ENCODE assay signal across 10 mouse cellular contexts in genomic region chr14:80901759-80902163, GRCm38 (mm10).
A peak's percentile ranks its signal among the peaks of the same experiment; 100 is the strongest.
DNase-seq lines count a peak whose midpoint lies in the region; ATAC-seq lines count a peak whose summit lies in the region.
"Had no signal": no experiment of that assay in that cellular context is flagged by ENCODE, and none has a peak within 500 bp of the region (broad histone marks: within the 10 kb centered on the region; RNA-seq: fewer than 3 reads in every experiment).

No protein-coding gene starts in this region.

- H3K27ac ChIP-seq in intestine, embryonic 15.5 days = no peak overlapping the region

- intact Hi-C loops in left cerebral cortex, postnatal 25 days (cut with DNase I) = no loop called here

- ATAC-seq in intestine, embryonic 15.5 days = no peak
- ATAC-seq: lung, postnatal 0 days had no signal

- DNase-seq in cerebellum, postnatal 10 days = peak; percentile 65 to 71
- no peak for DNase-seq in cerebellum, adult 11-12 months
- DNase-seq in right cerebral cortex, adult 2 months (ENCODE audit: low spot score in 2 of 2) = peak; percentile 18 to 20
- no peak for DNase-seq in right cerebral cortex, postnatal 36 days (ENCODE audit: low spot score in 2 of 2)
- DNase-seq in left cerebral cortex, postnatal 25 days (ENCODE audit: low spot score in 2 of 2) = peak; percentile 14 to 19
- peak; percentile 34 for DNase-seq in skeletal muscle tissue, adult 2 months (ENCODE audit: low read depth, low spot score)
- no peak for DNase-seq in embryo, embryonic 10.5 days (ENCODE audit: low spot score)
- DNase-seq: B cell, adult 2 months had no signal

- no peaks in the 10 kb centered on the region for H3K27me3 ChIP-seq in intestine, embryonic 15.5 days (replicated peaks)

- WGBS in intestine, embryonic 15.5 days = 82% methylated on average over 9 of the region's 9 CpGs

- no peak overlapping the region for H3K4me3 ChIP-seq in intestine, embryonic 15.5 days (replicated peaks)

- no peak overlapping the region for H3K9ac ChIP-seq in intestine, embryonic 15.5 days

- no peaks in the 10 kb centered on the region for H3K4me1 ChIP-seq in intestine, embryonic 15.5 days (replicated peaks)

- H3K36me3 ChIP-seq in intestine, embryonic 15.5 days = no peaks in the 10 kb centered on the region

- H3K9me3 ChIP-seq in intestine, embryonic 15.5 days = no peaks in the 10 kb centered on the region

- no peak overlapping the region for H3K4me2 ChIP-seq in intestine, embryonic 15.5 days (replicated peaks)

Comparison
In these comparisons a context has a peak if more than half of its experiments do, and no peak if none do; other contexts are left out.
1. DNase-seq: peak in cerebellum, postnatal 10 days (2 of 2), right cerebral cortex, adult 2 months (2 of 2), left cerebral cortex, postnatal 25 days (2 of 2) and skeletal muscle tissue, adult 2 months (single experiment); none in cerebellum, adult 11-12 months (single experiment), right cerebral cortex, postnatal 36 days (0 of 2) and embryo, embryonic 10.5 days (single experiment).